ENCODE assay signal across 8 mouse cellular contexts in the genomic region with DNA sequence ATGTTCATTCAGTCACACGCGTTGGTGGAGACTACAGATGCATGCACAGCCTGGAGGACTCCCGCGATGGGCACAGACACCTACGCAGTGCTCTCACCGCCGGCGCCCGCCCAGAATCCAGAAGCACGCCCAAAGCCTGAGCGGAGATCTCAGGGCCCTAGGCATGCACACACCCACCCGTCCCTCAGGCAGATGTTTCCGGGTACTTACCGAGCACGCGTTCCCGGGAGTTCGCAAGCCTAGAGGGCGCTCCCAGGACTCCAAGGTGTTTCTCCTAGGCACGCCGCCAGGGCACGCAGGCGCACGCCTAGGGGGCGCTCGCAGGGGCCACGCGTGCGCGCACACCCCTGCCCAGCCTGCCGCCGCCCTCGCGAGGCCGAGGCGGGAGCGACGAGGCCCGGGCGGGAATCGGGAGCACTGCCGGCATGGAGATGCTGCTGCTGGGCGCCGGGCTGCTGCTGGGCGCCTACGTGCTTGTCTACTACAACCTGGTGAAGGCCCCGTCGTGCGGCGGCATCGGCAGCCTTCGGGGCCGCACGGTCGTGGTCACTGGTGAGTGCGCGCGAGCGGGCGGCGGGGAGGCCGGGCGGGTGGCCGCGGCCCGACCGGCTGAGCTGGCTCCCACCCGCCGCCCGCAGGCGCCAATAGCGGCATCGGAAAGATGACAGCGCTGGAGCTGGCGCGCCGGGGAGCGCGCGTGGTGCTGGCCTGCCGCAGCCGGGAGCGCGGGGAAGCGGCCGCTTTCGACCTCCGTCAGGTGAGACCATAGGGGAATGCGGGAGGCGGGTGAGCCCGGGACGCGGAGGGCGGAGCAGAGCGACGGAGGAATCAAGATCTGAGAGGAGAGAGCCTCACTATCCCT. TPM values are rescaled to one million over a fixed set of nuclear protein-coding genes. Genes with fewer than 3 reads are reported as not detected.
A peak's percentile ranks its signal among the peaks of the same experiment; 100 is the strongest.
DNase-seq lines count a peak whose midpoint lies in the region; ATAC-seq lines count a peak whose summit lies in the region.

A gene (plus strand): TSS at position 334 of the 862 bp plus-strand sequence.

- H3K4me1 ChIP-seq in forebrain, embryonic 10.5 days = peaks cover 50% of the 10 kb centered on the region
- H3K4me1 ChIP-seq in heart, embryonic 16.5 days (ENCODE audit: control insufficient read depth, insufficient read depth, low read length) = peaks cover 10% of the 10 kb centered on the region
- H3K4me1 ChIP-seq in liver, embryonic 15.5 days (replicated peaks) = peaks cover 70% of the 10 kb centered on the region
- peaks cover 24% of the 10 kb centered on the region for H3K4me1 ChIP-seq in neural tube, embryonic 12.5 days

- DNase-seq in c-Kit-negative CD71-positive TER-119-positive erythroid progenitor cells, embryonic 14.5 days (ENCODE audit: low read depth, low spot score) = peak; percentile 84
- DNase-seq in forebrain, embryonic 10.5 days (ENCODE audit: extremely low spot score, low spot score) = peak; percentile 88
- peak; percentile 96 to 98 for DNase-seq in kidney, postnatal 36 days
- peak; percentile 85 for DNase-seq in telencephalon, adult 2 months (ENCODE audit: low read depth, low spot score)

- under 1% methylated on average over 96 of the region's 96 CpGs for WGBS in forebrain, embryonic 10.5 days
- under 1% methylated on average over 96 of the region's 96 CpGs for WGBS in heart, embryonic 16.5 days
- WGBS in liver, embryonic 15.5 days (ENCODE audit: insufficient replicate concordance) = under 1% methylated on average over 96 of the region's 96 CpGs
- under 1% methylated on average over 96 of the region's 96 CpGs for WGBS in neural tube, embryonic 12.5 days

- peaks cover 17% of the 10 kb centered on the region for H3K27me3 ChIP-seq in forebrain, embryonic 10.5 days (ENCODE audit: poor library complexity, severe bottlenecking)
- H3K27me3 ChIP-seq in heart, embryonic 16.5 days (ENCODE audit: control insufficient read depth, insufficient read depth, low read length) = no peaks in the 10 kb centered on the region
- no peaks in the 10 kb centered on the region for H3K27me3 ChIP-seq in liver, embryonic 15.5 days
- no peaks in the 10 kb centered on the region for H3K27me3 ChIP-seq in neural tube, embryonic 12.5 days (replicated peaks)

- peaks cover 45% of the 10 kb centered on the region for H3K36me3 ChIP-seq in forebrain, embryonic 10.5 days (replicated peaks)
- H3K36me3 ChIP-seq in heart, embryonic 16.5 days (ENCODE audit: control insufficient read depth, insufficient read depth) = peaks cover 22% of the 10 kb centered on the region
- peaks cover 58% of the 10 kb centered on the region for H3K36me3 ChIP-seq in liver, embryonic 15.5 days (replicated peaks)
- peaks cover 35% of the 10 kb centered on the region for H3K36me3 ChIP-seq in neural tube, embryonic 12.5 days

- H3K9me3 ChIP-seq in forebrain, embryonic 10.5 days = no peaks in the 10 kb centered on the region
- no peaks in the 10 kb centered on the region for H3K9me3 ChIP-seq in heart, embryonic 16.5 days (replicated peaks; ENCODE audit: control insufficient read depth, low read length)
- H3K9me3 ChIP-seq in liver, embryonic 15.5 days (replicated peaks) = no peaks in the 10 kb centered on the region
- H3K9me3 ChIP-seq in neural tube, embryonic 12.5 days = no peaks in the 10 kb centered on the region

- ATAC-seq in CD4-positive, CD25-positive, alpha-beta regulatory T cell, adult 4 months = peak; percentile 88
- ATAC-seq in heart, embryonic 16.5 days (replicated peaks; ENCODE audit: extremely low read depth, insufficient read depth, low FRiP score) = peak; percentile 91
- ATAC-seq in liver, embryonic 15.5 days (ENCODE audit: insufficient read depth) = peak; percentile 95
- ATAC-seq in neural tube, embryonic 12.5 days (ENCODE audit: low FRiP score, low read depth) = peak; percentile 88

- peak within 1 kb of the TSS; percentile 76 for H3K9ac ChIP-seq in heart, embryonic 16.5 days (ENCODE audit: low read length)
- H3K9ac ChIP-seq in liver, embryonic 15.5 days = peak within 1 kb of the TSS; percentile 90
- peak within 1 kb of the TSS; percentile 80 for H3K9ac ChIP-seq in neural tube, embryonic 12.5 days

- H3K4me2 ChIP-seq in heart, embryonic 16.5 days (ENCODE audit: low read depth, low read length) = peak within 1 kb of the TSS; percentile 90
- peak within 1 kb of the TSS; percentile 100 for H3K4me2 ChIP-seq in liver, embryonic 15.5 days
- peak within 1 kb of the TSS; percentile 89 for H3K4me2 ChIP-seq in neural tube, embryonic 12.5 days (replicated peaks)

- peak within 1 kb of the TSS; percentile 76 for H3K4me3 ChIP-seq in forebrain, embryonic 10.5 days
- H3K4me3 ChIP-seq in heart, embryonic 16.5 days (ENCODE audit: low read length) = peak within 1 kb of the TSS; percentile 61
- H3K4me3 ChIP-seq in liver, embryonic 15.5 days (replicated peaks) = peak within 1 kb of the TSS; percentile 85
- H3K4me3 ChIP-seq in neural tube, embryonic 12.5 days = peak within 1 kb of the TSS; percentile 69

- H3K27ac ChIP-seq in forebrain, embryonic 10.5 days = peak within 1 kb of the TSS; percentile 94
- H3K27ac ChIP-seq in heart, embryonic 16.5 days (ENCODE audit: low read length) = peak within 1 kb of the TSS; percentile 71
- H3K27ac ChIP-seq in liver, embryonic 15.5 days (replicated peaks) = peak within 1 kb of the TSS; percentile 90
- H3K27ac ChIP-seq in neural tube, embryonic 12.5 days = peak within 1 kb of the TSS; percentile 82

RNA-seq across cellular contexts. Expression of the gene that starts here (rescaled TPM):
- polyA plus RNA-seq in CD4-positive, CD25-positive, alpha-beta regulatory T cell, adult 4 months (2017; shearing (Covaris generic)) = 1 to 10 TPM; 1.0 to 2.5 TPM
- polyA plus RNA-seq in forebrain, embryonic 10.5 days (2016; fragmentation: Nextera tagmentation; extraction: Ambion mirVana) = 14.4 and 17.1 TPM in 2 replicates
- polyA plus RNA-seq in heart, embryonic 16.5 days (2015; fragmentation: Nextera tagmentation; extraction: Ambion mirVana) = 12.3 and 12.6 TPM in 2 replicates
- polyA plus RNA-seq in liver, embryonic 15.5 days (2015; fragmentation: Nextera tagmentation; extraction: Ambion mirVana) = 14.9 and 16.3 TPM in 2 replicates
- 24.5 and 29.0 TPM in 2 replicates for polyA plus RNA-seq in neural tube, embryonic 12.5 days (2016; fragmentation: Nextera tagmentation; extraction: Ambion mirVana)

Comparison
In these comparisons a context has a peak if more than half of its experiments do, and no peak if none do; other contexts are left out.
1. Peak in every context shown above with its lines: DNase-seq, ATAC-seq, H3K4me3 ChIP-seq and H3K27ac ChIP-seq.